Mouse (Mus musculus) megakaryocyte-erythroid progenitor cell, adult 5-6 weeks (primary cell): ENCODE measurements around the gene Atxn2l. TPM values are rescaled to one million over a fixed set of nuclear protein-coding genes. Genes with fewer than 3 reads are reported as not detected.

Source experiments
- ATAC-seq: replicated peaks from 2 replicates; pipeline ENCODE4 v1.8.0; 2016; ENCODE audit warnings: mild to moderate bottlenecking, inconsistent platforms; ENCODE audit not compliant: severe bottlenecking, poor library complexity, low FRiP score, low TSS enrichment
- total RNA-seq, 2 experiments: library from RNA; stranded (forward) in 1 of 2; stranded (reverse) in 1 of 2; fragments of 200-1000, 215-1000 nt in 1 of 2; fragments of >200 nt in 1 of 2; fragmentation: Nextera tagmentation in 1 of 2; gene quantifications; 2 replicates each; pipeline ENCODE4 v1.2.3; 2014 to 2017

Gene Atxn2l
- total RNA-seq (2014; fragmentation: Nextera tagmentation) (162 and 199 TPM in 2 replicates), total RNA-seq (2017) (28.4 and 42.7 TPM in 2 replicates)

DNA sequence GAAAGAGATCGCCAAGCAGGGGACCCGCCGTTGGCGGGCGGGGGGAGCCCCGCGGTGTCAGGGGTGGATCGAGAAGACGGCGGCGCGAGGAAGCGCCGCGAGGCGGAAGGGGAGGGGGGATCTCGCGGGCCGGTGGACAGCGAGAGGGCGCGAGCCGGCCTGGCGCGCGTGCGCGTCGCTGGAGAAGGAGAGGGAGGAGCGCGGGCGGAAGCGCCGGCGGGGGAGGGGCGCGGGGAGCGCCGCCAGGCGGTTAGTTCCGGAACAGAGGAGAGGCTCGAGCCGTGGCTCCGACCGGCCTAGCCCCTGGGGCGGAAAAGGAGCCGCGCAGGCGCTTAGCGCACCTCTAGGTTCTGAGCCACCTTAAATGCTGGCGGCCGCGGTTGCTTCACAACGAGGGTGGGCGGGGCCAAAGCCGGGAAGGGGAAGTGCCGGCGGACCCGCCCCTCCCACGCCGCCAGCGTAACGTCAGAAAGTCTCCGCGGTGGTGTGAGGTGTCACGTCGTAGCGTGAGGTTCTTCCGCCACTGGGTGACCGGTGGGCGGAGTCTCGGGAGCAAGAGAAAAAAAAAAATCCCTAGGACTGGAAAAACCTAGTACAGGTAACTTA lies at the start of gene Atxn2l:
Gene Atxn2l (minus strand): TSS at position 165 of the 606 bp plus-strand sequence.
- ATAC-seq, result peak; percentile 73

DNA sequence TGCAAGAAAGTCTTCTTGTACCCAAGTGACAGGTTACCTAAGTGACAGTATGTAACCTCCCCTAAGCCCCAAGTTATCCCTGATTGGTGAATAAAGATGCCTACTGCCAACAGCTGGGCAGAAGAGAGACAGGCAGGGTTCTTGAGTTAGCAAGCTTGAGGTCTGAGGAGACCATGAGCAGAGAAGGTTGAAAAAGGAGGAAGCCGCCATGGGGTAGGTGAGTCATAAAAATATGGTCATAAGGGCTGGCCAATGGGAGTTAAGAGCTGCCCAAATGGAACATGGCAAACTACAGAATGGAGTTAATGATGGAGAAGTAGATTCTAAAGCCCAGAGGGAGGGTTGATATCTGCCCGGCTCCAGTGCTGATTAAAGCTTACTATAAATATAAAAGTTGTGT lies 42.4 kb upstream of the Atxn2l start:
- no peak for ATAC-seq

DNA sequence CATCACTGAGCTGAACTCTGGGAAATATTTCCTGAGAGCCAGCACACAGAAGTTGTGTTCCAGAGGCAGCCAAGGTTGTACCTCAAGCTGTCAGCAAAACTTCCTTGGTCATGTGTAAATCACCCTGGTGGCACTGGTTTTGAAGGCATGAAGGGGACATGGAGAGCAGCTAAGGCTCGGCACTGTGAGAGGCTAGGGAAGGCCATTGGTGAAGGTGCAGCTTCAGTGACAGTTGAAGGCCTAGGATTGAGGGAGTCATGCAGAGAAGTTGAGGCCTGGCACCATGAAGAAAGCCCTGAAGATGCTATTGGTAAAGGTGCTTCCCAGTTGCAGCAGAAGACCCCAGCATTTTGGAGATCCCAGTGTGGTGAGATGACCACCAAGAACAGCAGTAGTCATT lies 38.4 kb upstream of the Atxn2l start:
- ATAC-seq, result no peak

DNA sequence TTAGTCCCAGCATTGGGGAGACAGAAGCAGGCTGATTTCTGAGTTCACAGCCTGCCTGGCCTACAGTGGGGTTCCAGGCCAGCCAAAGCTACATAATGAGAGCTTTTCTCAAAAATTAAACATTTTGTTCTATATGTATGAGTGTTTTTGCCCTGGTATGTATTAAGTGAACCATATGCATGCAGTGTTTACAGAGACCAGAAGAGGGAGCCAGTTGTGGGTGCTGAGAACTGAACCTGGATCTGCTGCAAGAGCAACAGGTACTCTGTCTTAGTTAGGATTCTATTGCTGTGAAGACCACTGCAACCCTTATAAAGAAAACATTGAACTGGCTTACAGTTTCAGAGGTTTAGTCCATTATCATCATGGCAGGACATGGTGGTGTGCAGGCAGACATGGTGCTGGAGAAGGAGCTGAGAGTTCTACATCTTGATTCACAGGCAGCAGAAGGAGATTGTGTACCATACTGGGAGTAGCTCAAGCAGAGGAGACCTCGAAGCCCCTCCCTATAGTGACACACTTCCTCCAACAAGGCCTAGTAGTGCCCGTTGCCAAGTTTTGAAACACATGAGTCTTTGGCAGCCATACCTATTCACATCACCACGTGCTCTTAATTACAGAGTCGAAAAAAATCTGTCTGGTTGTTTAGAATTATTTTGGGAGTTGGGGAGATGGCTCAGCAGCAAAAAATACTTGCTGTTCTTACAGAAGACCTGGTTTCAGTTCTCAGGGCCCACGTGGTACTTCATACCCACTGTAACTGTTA lies 34.8 kb upstream of the Atxn2l start:
- peak; percentile 68 for ATAC-seq

DNA sequence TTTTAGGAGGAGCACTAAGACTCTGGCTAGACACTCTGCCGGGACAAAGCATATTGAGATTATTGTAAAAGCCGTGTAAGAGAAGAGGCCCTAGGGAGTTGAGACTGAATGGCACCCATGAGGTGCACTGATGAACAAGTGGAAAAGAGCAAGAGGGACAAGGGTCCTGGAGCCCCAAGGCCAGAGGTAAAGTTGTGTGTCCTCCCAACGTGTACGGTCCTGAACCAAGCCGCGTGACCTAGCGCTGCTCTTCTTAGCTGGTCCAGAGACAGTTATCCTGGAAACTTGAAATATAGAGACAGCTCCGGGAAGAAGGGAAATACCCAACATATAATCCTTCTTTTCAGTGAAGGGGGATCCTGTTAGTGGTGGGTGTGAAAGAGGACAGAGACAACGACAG lies 33.2 kb upstream of the Atxn2l start:
- no peak for ATAC-seq

DNA sequence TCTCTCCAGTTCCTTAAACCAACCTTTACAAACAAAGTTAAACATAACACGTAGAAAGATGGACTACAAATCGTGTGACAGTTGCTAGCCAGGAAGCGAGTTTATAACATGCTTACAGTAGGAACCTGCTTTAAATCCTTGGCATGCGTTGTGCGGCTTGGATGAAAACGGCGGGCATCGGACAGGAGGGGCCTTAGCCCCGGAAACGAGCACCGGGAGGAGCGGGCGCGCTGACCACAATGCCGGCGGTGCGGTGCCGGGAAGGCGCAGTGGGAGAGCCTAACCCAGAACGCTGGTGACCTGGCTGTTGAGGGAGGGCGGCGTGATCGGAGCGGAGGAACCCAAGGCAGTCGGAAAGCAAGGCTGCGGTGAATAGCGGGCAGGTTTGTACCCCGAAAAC lies 32.5 kb upstream of the Atxn2l start:
- ATAC-seq, result peak; percentile 66; the same call in 1 of the 2 replicates

DNA sequence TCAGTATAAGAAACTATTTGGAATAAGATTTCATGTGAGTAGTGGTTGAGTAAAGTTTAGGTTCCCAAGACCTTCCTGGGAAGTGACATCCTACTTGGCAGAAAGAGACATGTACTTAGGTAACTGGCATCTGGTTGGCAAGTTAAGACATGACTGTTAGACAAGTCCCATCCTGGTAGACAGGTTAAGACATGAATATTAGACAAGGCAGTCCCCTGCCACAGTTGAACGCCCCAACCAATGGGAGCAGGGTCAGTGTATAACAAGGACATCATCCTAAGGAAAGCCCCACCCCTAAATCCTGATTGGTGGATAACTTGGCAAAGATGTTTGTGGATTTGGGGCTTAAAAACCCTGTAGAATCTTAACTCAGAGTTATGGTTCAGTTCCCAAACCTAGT lies 30.2 kb upstream of the Atxn2l start:
- no peak for ATAC-seq

DNA sequence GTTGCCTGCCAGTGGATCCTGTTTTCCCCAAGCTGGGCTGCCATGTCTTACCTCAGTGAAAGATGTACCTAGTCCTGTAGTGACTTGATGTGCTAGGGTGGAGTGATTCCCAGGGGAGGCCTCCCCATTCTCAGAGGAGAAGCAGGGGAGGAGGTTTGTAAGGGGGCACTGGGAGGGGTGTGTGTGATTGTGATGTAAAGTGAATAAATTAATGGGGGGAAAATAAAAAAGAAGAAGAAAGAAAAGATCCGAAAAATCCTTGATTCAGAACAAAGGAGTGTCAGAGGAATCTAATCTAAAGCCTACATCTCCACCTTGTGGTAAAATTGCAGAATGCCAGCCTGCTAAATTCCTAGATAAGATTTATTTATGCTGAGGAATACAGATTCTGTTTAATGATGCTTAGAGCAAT lies 24.9 kb upstream of the Atxn2l start:
- no peak for ATAC-seq

DNA sequence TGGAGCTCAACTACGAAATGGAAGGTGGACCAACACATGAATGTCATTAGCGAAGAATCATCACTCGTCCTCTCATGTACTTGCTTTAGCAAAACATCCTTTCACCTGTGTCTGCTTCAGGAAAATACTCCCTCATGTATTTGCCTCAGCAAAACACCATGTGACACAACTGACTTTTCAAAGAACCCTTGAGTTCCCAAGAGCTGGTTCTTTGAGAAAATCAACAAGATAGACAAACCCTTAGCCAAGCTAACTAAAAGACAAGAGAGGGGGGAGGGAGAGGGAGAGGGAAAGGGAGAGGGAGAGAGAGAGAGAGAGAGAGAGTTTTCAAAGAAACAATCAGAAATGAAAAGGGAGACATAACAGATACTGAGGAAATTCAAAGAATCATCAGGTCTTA lies 20.1 kb upstream of the Atxn2l start:
- no peak for ATAC-seq

DNA sequence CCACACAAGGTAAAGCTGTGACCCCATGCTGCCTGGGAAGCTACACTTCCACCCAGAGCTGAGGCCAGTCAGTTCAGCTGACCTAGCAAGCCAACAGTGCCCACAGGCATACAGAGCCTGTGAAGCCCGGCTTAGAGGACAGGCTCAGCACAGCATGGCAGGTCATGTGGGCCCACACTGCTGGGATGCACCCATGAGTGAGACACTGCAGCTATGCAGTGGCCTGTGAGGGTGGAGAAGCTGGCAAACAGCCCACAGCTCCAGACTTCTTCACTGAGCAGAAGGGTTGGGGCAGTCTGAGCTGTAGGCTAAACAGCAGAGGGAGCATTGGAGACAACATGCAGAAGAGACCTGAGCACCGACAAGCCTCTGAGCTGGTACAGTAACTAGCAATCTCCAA lies 16.3 kb upstream of the Atxn2l start:
- ATAC-seq, result peak; percentile 81

DNA sequence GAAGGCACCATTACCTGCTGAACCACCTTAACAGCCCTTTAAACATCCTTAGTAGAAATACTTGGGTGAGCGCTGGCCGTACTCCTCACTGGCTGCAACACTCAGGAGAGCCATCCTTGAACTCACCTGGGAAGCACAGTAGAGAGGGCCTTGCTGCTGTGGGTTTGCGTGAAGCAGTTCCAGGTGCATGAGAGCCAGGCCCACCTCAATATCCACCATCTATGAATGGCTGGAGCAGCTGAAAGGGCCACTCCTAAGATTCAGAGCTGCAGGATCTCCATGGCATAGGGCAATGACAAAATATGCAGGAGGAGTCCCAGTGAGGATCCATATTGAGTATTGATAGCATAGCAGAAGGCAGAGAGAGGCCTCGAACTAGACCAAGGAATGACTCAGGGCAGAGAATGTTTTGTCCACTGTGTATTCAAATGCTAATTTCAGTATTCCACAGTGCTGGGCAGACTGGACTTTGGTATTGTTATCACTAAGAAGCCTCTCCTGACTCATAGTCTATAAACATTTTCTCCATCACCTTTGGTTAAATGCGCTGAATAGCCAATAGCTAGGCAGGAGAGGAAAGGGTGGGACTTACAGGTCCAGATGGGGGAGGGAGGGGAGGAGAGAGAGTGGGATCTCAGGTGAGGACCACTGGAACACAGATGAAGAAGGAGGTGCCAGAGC lies 15.2 kb upstream of the Atxn2l start:
- ATAC-seq, result no peak

DNA sequence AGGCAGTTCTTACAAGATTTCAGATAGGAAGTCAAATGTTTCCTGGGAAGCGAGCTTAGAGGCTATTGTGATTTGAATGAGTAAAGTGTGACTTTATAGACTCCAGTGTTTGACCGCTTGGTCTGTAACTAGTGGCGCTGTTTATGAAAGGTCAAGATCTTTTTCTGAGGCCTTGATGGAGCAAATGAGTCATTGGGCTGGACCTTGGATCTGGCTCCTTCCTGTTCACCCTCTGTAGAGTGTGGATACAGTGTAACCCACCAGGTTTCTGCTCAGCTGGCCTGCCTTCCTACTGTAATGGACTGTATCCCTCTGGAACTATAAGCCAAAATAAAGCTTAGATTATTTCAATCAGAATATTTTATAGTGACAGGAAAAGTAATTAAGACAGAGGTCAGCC lies 8.1 kb upstream of the Atxn2l start:
- no peak for ATAC-seq

DNA sequence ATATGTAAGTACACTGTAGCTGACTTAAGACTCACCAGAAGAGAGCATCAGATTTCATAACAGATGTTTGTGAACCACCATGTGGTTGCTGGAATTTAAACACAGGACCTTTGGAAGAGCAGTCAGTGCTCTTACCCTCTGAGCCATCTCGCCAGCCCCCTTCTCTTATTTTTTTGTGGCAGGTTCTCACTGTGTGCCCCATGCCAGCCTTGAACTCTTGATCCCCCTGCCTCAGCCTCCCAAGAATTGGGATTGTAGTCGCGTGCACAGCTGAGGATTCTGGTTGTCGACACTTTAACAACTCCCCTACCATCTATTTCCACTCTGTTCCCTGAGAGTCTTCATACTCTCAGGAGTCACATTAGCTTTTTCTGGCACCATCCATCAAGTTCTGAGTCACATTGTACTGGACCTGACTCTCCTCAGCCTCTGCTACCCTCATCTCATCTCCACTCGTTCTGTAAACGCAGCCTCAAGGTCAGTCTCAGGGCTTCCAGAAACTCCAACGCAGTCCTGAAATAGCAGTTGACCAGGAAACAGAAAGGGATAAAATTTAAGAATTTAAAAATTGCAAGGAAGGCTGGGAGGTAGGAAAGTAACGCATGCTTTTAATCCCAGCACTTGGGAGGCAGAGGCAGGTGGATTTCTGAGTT lies 4.0 kb upstream of the Atxn2l start:
- ATAC-seq, result no peak

DNA sequence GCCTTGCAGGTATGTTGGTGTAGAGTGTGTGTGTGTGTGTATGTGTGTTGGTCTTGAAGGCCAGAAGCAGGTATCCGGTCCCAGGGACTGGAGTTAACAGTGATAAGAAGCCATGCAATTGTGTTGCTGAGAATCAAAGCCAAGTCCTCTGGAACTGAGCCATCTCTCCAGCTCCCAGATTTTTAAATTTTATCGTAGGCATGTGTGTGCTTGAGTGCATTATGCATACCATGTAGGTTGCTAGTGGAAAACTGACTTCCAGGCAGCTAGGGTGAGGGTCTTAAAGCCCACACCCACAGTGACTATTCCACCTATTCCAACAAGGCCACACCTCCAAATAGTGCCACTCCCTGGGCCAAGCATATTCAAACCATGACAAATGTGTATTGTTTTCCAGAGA lies 1.7 kb upstream of the Atxn2l start:
- no peak for ATAC-seq

DNA sequence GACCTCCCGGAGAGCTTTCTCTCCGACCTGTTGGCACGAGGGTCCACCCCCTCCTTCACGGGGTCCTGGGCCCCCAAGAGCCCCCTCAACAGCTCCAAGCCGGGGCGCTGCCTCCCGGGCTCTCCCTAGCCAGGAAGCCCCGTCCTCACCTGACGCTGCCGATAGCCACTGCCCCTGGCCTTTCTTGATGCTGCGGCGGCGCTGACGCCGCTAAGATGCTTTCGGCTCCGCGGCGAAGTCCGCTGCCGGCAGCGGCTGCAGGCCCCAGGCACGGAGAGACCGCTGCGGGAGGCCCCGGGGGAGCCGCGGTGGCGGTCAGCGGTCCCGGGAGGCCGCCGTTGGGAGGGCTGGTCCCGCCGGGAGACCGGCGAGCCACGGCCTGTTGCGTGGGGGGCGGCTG lies 486 bp downstream of the Atxn2l start:
- ATAC-seq, result peak; percentile 3; the same call in 1 of the 2 replicates

DNA sequence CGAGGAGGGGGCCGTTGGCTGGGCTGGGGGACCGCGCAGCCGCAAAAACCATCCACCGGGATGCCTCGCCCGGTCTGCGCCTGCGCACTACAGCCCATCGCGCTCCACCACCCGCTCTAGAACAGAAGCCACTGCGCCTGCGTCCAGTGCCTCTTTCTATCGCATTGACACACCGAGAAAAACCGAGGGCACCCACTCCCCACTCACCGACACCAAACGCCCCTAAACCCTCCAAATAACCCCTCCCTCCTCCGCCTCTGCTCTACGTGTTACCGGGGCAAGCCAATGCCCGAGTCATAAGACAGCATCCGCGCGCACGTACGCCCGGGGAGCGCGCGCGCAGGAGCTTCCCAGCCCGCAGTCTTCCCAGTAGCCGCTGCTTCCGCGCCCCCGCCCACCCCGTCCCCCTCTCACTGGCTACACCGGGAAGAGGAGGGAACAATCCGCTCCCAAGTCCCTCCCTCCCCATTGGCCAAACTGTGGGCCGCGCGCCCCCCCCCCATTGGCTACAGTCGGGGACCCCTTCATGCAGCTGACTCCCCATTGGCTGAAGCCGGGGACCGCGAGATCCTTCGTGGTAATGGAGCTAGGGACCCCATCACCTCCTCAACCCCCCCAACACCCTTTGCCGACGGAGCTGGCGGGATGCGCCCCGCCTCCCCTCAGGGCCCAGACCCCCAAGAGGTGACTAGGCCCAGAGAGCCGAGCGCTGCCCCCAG lies 1.1 kb downstream of the Atxn2l start:
- peak; percentile 78 for ATAC-seq

DNA sequence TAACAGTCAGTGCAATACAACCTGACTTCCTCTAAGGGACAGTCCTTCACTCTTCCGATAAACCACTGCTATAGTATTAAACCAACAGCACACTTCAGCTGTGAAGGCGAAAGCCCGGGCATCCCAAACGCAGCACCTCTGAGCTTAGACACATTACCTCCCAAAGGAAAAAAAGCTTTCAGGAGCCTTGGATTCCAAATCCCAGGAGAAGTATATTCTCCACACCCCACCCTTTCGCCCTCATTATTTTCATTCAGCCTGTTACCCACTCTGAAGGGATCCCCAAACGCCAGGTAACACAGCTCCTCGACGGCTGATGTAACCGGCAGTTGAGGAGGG lies 1.6 kb downstream of the Atxn2l start:
- ATAC-seq, result no peak

DNA sequence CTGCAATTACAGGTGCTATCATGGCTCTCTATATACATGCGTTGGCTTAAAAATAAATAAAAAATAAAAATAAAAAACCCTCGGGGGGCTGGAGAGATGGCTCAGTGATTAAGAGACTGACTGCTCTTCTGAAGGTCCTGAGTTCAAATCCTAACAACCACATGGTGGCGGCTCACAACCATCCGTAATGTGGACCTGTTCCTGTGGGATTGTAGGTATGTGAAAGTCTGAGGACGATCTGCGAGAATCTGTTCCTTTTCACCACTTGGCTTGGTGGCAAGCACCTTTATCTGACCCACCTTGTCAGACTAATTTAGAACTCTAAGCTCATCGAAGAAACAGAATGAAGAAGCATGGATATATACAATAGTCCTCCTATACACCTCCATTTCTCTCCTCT lies 3.8 kb downstream of the Atxn2l start:
- no peak for ATAC-seq

DNA sequence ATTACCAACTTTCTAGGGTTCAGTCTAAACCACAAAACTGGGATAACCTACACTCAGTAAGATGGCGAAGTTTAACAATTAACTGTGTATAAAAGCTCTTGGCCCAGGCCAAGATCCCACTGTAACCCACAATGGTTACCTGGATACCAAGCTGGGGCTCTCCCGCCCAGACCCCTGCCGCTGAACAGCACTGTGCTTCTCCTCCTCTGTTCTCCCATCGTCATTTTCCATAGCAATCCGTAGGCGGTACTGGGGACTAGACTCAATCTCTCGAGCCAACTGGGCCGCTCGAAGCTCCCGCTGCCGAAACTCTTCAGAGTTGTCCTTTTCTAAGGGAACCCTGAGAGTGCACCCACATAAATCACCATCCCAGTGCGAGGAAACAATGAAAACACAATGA lies 5.3 kb downstream of the Atxn2l start:
- ATAC-seq, result no peak

DNA sequence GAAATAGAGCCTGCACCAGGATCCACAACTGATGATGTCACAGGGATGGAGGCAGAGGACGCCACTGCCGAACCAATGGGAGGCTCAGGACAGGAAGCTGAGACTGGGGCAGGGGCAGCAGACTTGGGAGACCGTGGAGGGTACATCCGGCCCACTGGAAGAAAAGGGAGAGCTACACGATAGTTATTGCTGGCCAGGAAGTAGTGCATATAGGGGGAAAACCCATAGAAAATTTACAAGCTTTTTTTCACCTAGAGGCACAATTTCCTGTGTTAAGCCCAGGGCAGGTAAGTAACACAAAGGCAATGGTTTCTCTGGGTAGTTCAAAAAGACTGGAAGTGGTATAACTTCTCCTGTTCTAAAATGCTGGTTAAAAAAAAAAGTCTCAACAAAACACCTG lies 6.8 kb downstream of the Atxn2l start:
- ATAC-seq, result no peak
